Mouse (Mus musculus) liver, postnatal 0 days (tissue): ENCODE data around the gene Prss23.

Experiments used
- CTCF ChIP-seq: sonication (generic); IDR thresholded peaks from 2 replicates; pipeline ENCODE4 v1.5.1; 2016; ENCODE audit warnings: antibody characterized with exemption, low read depth
- EP300 ChIP-seq: IDR thresholded peaks from 2 replicates; pipeline ENCODE4 v1.6.1; 2016; ENCODE audit warnings: antibody characterized with exemption, low read depth, mild to moderate bottlenecking

GRCm38 (mm10) chr7:89560939-89561338 lies 34.0 kb upstream of the Prss23 start:
- TF ChIP-seq CTCF (no peak), EP300 (no peak)
